Mouse (Mus musculus) hindbrain, postnatal 0 days (tissue): Measurements from ENCODE around the gene Traf5. TPM values are rescaled to one million over a fixed set of nuclear protein-coding genes. Genes with fewer than 3 reads are reported as not detected.

Experiments
- ATAC-seq: fragments of 200-750 bp; cut with Nextera tagmentation; 2 replicates; pipeline ENCODE4 v1.8.0; 2017; ENCODE audit warnings: mild to moderate bottlenecking, moderate TSS enrichment, moderate library complexity
- DNase-seq: peaks from one replicate; pipeline ENCODE4 v3.0.0-alpha.2; 2015; ENCODE audit warnings: low spot score
- H3K27ac ChIP-seq: fragments of 300-500 bp; sonication (generic); 2 replicates; pipeline ENCODE4 v1.5.1; 2014; ENCODE audit warnings: mild to moderate bottlenecking
- H3K27me3 ChIP-seq: fragments of 300-500 bp; sonication (generic); 2 replicates; pipeline ENCODE4 v1.6.1; 2014; ENCODE audit warnings: low read length, mixed read lengths; ENCODE audit not compliant: insufficient read depth
- H3K36me3 ChIP-seq: fragments of 300-500 bp; sonication (generic); 2 replicates; pipeline ENCODE4 v1.6.1; 2014; ENCODE audit warnings: low read length, mixed read lengths; ENCODE audit not compliant: insufficient read depth
- H3K4me1 ChIP-seq: fragments of 300-500 bp; sonication (generic); 2 replicates; pipeline ENCODE4 v1.6.1; 2014; ENCODE audit warnings: antibody characterized with exemption, low read length, mixed read lengths; ENCODE audit not compliant: insufficient read depth
- H3K4me2 ChIP-seq: fragments of 300-500 bp; sonication (generic); 2 replicates; pipeline ENCODE4 v1.6.1; 2014; ENCODE audit warnings: low read depth, mild to moderate bottlenecking, low read length, moderate library complexity, mixed read lengths
- H3K4me3 ChIP-seq: fragments of 300-500 bp; sonication (generic); 2 replicates; pipeline ENCODE4 v1.5.1; 2014; ENCODE audit warnings: low read length
- H3K9ac ChIP-seq: fragments of 300-500 bp; sonication (generic); replicated peaks from 2 replicates; pipeline ENCODE4 v1.6.1; 2014; ENCODE audit warnings: mild to moderate bottlenecking, low read length, moderate library complexity, mixed read lengths
- H3K9me3 ChIP-seq: fragments of 300-500 bp; sonication (generic); 2 replicates; pipeline ENCODE4 v1.6.1; 2016; ENCODE audit warnings: low read length, mixed read lengths
- CTCF ChIP-seq: IDR thresholded peaks from 2 replicates; pipeline ENCODE4 v1.5.1; 2016; ENCODE audit warnings: antibody characterized with exemption, control low read depth, low read depth
- WGBS: fragments of 180-500 bp; shearing (Covaris S2); extraction: QIAGEN DNeasy Blood & Tissue Kit; methylation state at CpG from one replicate; pipeline ENCODE4 v1.1.7; 2014; 5-methylcytosine and 5-hydroxymethylcytosine counted together
- microRNA-seq, 2 experiments: library from miRNA; unstranded; fragments of <30 nt; microRNA quantifications; one replicate each; pipeline ENCODE4; 2016
- polyA plus RNA-seq: library from polyadenylated mRNA; unstranded; fragments of >200 nt; fragmentation: Nextera tagmentation; extraction: Ambion mirVana; gene quantifications from 2 replicates; pipeline ENCODE4 v1.2.1, GENCODE M21; 2015
- total RNA-seq: library from RNA; depleted of rRNA; stranded (reverse); fragments of >200 nt; gene quantifications from 2 replicates; pipeline ENCODE4 v1.2.3, GENCODE M21; 2014; rRNA removed

Gene Traf5
- total and polyA plus RNA-seq, 2 experiments from 2014 or later, result 1.4 to 7.3 TPM

- H3K4me2 ChIP-seq, result no peak overlapping the region
- no peak for DNase-seq
- no peak for TF ChIP-seq CTCF
- WGBS, result 53% methylated on average over 8 of the region's 8 CpGs
- no peak overlapping the region for H3K4me3 ChIP-seq
- H3K36me3 ChIP-seq, result no peaks in the 10 kb centered on the region
- H3K4me1 ChIP-seq, result no peaks in the 10 kb centered on the region
- no peaks in the 10 kb centered on the region for H3K27me3 ChIP-seq
- H3K9ac ChIP-seq, result no peak overlapping the region
- no peak for ATAC-seq
- no peaks in the 10 kb centered on the region for H3K9me3 ChIP-seq
- no peak overlapping the region for H3K27ac ChIP-seq
These were observed 144.6 kb downstream of the Traf5 start for GRCm38 (mm10) chr1:191947796-191948195.

Small RNA genes within 50 kb of the gene (microRNA-seq; reads per million reads assigned to microRNA genes)
- 0 reads per million in 2 experiments for gene Mir3473c

Other genes starting within 250 kb of the Traf5 start
- gene Slc30a1, start 185.8 kb downstream of the Traf5 start, total RNA-seq, result 22.1 and 27.7 TPM in 2 replicates
- 5.1 TPM in 2 replicates for gene Slc30a1, start 185.8 kb downstream of the Traf5 start, polyA plus RNA-seq
- gene Rd3, start 115.2 kb downstream of the Traf5 start, total RNA-seq, result 1.8 and 2.2 TPM in 2 replicates
- 2.6 and 3.0 TPM in 2 replicates for gene Rd3, start 115.2 kb downstream of the Traf5 start, polyA plus RNA-seq
- 24.2 and 31.2 TPM in 2 replicates for gene Rcor3, start 45.5 kb upstream of the Traf5 start, total RNA-seq
- gene Rcor3, start 45.5 kb upstream of the Traf5 start, polyA plus RNA-seq, result 50.0 and 51.3 TPM in 2 replicates
- 7.0 TPM in 2 replicates for gene Kcnh1, start 98.2 kb upstream of the Traf5 start, total RNA-seq
- 2.7 and 2.9 TPM in 2 replicates for gene Kcnh1, start 98.2 kb upstream of the Traf5 start, polyA plus RNA-seq